Mouse (Mus musculus) left cerebral cortex, adult 2 months (tissue): ENCODE measurements around the gene Psen2. TPM values are rescaled to one million over a fixed set of nuclear protein-coding genes. Genes with fewer than 3 reads are reported as not detected.

ENCODE experiments used
- DNase-seq, 2 experiments: peaks; one replicate each; pipeline ENCODE4 v3.0.0; 2021 to 2022; ENCODE audit warnings: low spot score in 2 of 2, mixed read lengths in 1 of 2; ENCODE audit errors: extremely low spot score in 1 of 2
- H3K27ac ChIP-seq: fragments of 200-600 bp; 2 replicates; pipeline ENCODE4 v1.8.1; 2022
- H3K4me3 ChIP-seq: fragments of 200-600 bp; 2 replicates; pipeline ENCODE4 v1.8.1; 2022
- CTCF ChIP-seq: fragments of 200-600 bp; IDR thresholded peaks from 2 replicates; pipeline ENCODE4 v1.8.1; 2022; ENCODE audit warnings: antibody characterized with exemption, mild to moderate bottlenecking, moderate library complexity
- intact Hi-C: fragments of 180-260 bp; cut with DNase I; formaldehyde crosslinking; loops from one replicate; pipeline ENCODE4 v1.15.1; 2025
- total RNA-seq, 2 experiments: library from RNA; stranded (reverse); gene quantifications; 2 replicates each; pipeline ENCODE4 v1.2.3; 2021

Gene Psen2
- total RNA-seq, 2 experiments from 2014 or later = 16.8 to 17.5 TPM

DNA sequence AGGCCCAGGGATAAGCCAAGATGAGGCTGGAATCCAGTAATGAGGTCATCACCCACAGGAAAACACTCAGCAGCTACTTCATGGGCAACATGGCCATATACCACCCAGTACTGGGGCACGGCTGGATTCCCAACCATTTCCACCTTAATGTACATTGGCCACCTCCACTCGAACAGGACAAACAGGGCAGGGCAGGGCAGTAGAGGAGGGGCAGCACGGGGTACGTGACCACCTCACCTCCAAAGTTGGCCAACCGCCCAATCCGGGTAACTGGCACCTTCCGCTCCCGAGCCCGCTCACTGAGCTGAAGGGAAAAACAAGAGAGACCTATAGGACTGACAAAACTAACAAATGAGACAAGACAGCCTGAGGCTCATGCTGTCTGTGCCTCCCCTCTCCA, 84.9 kb downstream of the Psen2 start:
- Histone ChIP-seq H3K27ac (no peak overlapping the region), H3K4me3 (no peak overlapping the region)
- DNase-seq = no peak
- intact Hi-C loops = loop anchor here (5.0 kb wide), 1 partner anchor 584 kb away; no protein-coding TSS in a partner anchor
- TF ChIP-seq CTCF = no peak

Other genes with a start within 250 kb of the Psen2 start
- 10 to 100 TPM; 44.0 to 50.0 TPM for gene Coq8a, start 63.8 kb downstream of the Psen2 start, total RNA-seq
- gene Itpkb, start 67.0 kb upstream of the Psen2 start, total RNA-seq = 10 to 100 TPM; 17.9 to 18.2 TPM
- gene Stum, start 220.1 kb upstream of the Psen2 start, total RNA-seq = 100 to 1,000 TPM; 166 to 167 TPM